Mouse (Mus musculus): Measurements from ENCODE around the gene Gstp1. TPM values are rescaled to one million over a fixed set of nuclear protein-coding genes. Genes with fewer than 3 reads are reported as not detected.

Gene Gstp1
- polyA plus RNA-seq, 1 experiment from 2014 or later, result 468 TPM

- no peak for ATAC-seq (ENCODE audit: insufficient read depth)
- no peak overlapping the region for H3K9ac ChIP-seq
- no peak for TF ChIP-seq CTCF (IDR thresholded peaks at IDR 0.05; ENCODE audit: low read depth)
Observed at GRCm38 (mm10) chr19:4036327-4037045, 1.3 kb downstream of the Gstp1 start.

GRCm38 (mm10) chr19:4033742-4034141 lies 4.0 kb downstream of the Gstp1 start:
- no peak overlapping the region for H3K27ac ChIP-seq (ENCODE audit: low read depth)
- H3K4me3 ChIP-seq (ENCODE audit: low read depth, low read length), result no peak overlapping the region
- WGBS, result 56% methylated on average over 5 of the region's 5 CpGs
- TF ChIP-seq CTCF (IDR thresholded peaks at IDR 0.05; ENCODE audit: low read depth), result no peak
- no peaks in the 10 kb centered on the region for H3K9me3 ChIP-seq (ENCODE audit: low read depth, low read length)
- H3K36me3 ChIP-seq (ENCODE audit: insufficient read depth), result 0 out of 2 replicates have a peak, but pooled peaks cover 6% of the 10 kb centered on the region
- no peak for ATAC-seq (ENCODE audit: insufficient read depth)
- no peak overlapping the region for H3K9ac ChIP-seq
- no peaks in the 10 kb centered on the region for H3K27me3 ChIP-seq (ENCODE audit: insufficient read depth, low read length)
- H3K4me1 ChIP-seq (ENCODE audit: insufficient read depth), result peaks cover 4% of the 10 kb centered on the region; the same call in 1 of the 2 replicates
- no peak overlapping the region for H3K4me2 ChIP-seq
- DNase-seq, result no peak

More at GRCm38 (mm10) chr19:4036327-4037045, 1.3 kb downstream of the Gstp1 start:
- Histone ChIP-seq H3K4me3 (ENCODE audit: low read depth, low read length) (no peak overlapping the region), H3K27me3 (ENCODE audit: insufficient read depth, low read length) (no peaks in the 10 kb centered on the region), H3K9me3 (ENCODE audit: low read depth, low read length) (no peaks in the 10 kb centered on the region), H3K4me1 (ENCODE audit: insufficient read depth) (peaks cover 4% of the 10 kb centered on the region; the same call in 1 of the 2 replicates), H3K4me2 (peak overlapping the region; percentile 19), H3K36me3 (ENCODE audit: insufficient read depth) (0 out of 2 replicates have a peak, but pooled peaks cover 6% of the 10 kb centered on the region), H3K27ac (ENCODE audit: low read depth) (no peak overlapping the region)
- no peak for DNase-seq
- WGBS, result 62% methylated on average over 12 of the region's 12 CpGs

- H3K4me2 ChIP-seq, result no peak overlapping the region
- peaks cover 3% of the 10 kb centered on the region; the same call in 1 of the 2 replicates for H3K4me1 ChIP-seq (ENCODE audit: insufficient read depth)
- 0 out of 2 replicates have a peak, but pooled peaks cover 6% of the 10 kb centered on the region for H3K36me3 ChIP-seq (ENCODE audit: insufficient read depth)
- no peak overlapping the region for H3K4me3 ChIP-seq (ENCODE audit: low read depth, low read length)
- H3K27me3 ChIP-seq (ENCODE audit: insufficient read depth, low read length), result no peaks in the 10 kb centered on the region
- H3K27ac ChIP-seq (ENCODE audit: low read depth), result no peak overlapping the region
- H3K9me3 ChIP-seq (ENCODE audit: low read depth, low read length), result no peaks in the 10 kb centered on the region
- no peak overlapping the region for H3K9ac ChIP-seq
- ATAC-seq (ENCODE audit: insufficient read depth), result no peak
- no peak for TF ChIP-seq CTCF (IDR thresholded peaks at IDR 0.05; ENCODE audit: low read depth)
- 50% methylated on average over 3 of the region's 3 CpGs for WGBS
- DNase-seq, result no peak
Observed at GRCm38 (mm10) chr19:4033298-4033697, 4.5 kb downstream of the Gstp1 start.

- Histone ChIP-seq H3K4me3 (ENCODE audit: low read depth, low read length) (no peak overlapping the region), H3K4me1 (ENCODE audit: insufficient read depth) (no peaks in the 10 kb centered on the region), H3K36me3 (ENCODE audit: insufficient read depth) (0 out of 2 replicates have a peak, but pooled peaks cover 6% of the 10 kb centered on the region), H3K27me3 (ENCODE audit: insufficient read depth, low read length) (no peaks in the 10 kb centered on the region), H3K9ac (no peak overlapping the region), H3K9me3 (ENCODE audit: low read depth, low read length) (no peaks in the 10 kb centered on the region), H3K27ac (ENCODE audit: low read depth) (no peak overlapping the region), H3K4me2 (no peak overlapping the region)
- ATAC-seq (ENCODE audit: insufficient read depth) (no peak), DNase-seq (no peak)
- WGBS, result 58% methylated on average over 7 of the region's 7 CpGs
- TF ChIP-seq CTCF (IDR thresholded peaks at IDR 0.05; ENCODE audit: low read depth), result no peak
Observed at GRCm38 (mm10) chr19:4032668-4033067, 5.1 kb downstream of the Gstp1 start.

- Histone ChIP-seq H3K4me3 (ENCODE audit: low read depth, low read length) (no peak overlapping the region), H3K9ac (no peak overlapping the region), H3K4me2 (no peak overlapping the region), H3K27ac (ENCODE audit: low read depth) (no peak overlapping the region), H3K27me3 (ENCODE audit: insufficient read depth, low read length) (no peaks in the 10 kb centered on the region), H3K36me3 (ENCODE audit: insufficient read depth) (no peaks in the 10 kb centered on the region), H3K9me3 (ENCODE audit: low read depth, low read length) (no peaks in the 10 kb centered on the region), H3K4me1 (ENCODE audit: insufficient read depth) (no peaks in the 10 kb centered on the region)
- ATAC-seq (ENCODE audit: insufficient read depth) (no peak), DNase-seq (no peak)
- no peak for TF ChIP-seq CTCF (IDR thresholded peaks at IDR 0.05; ENCODE audit: low read depth)
Observed at GRCm38 (mm10) chr19:4027576-4027975, 10.2 kb downstream of the Gstp1 start.

GRCm38 (mm10) chr19:4023185-4023584 lies 14.6 kb downstream of the Gstp1 start:
- no peaks in the 10 kb centered on the region for H3K9me3 ChIP-seq (ENCODE audit: low read depth, low read length)
- TF ChIP-seq CTCF (IDR thresholded peaks at IDR 0.05; ENCODE audit: low read depth), result no peak
- no peaks in the 10 kb centered on the region for H3K36me3 ChIP-seq (ENCODE audit: insufficient read depth)
- no peak overlapping the region for H3K9ac ChIP-seq
- DNase-seq, result no peak
- H3K4me3 ChIP-seq (ENCODE audit: low read depth, low read length), result no peak overlapping the region
- no peaks in the 10 kb centered on the region for H3K27me3 ChIP-seq (ENCODE audit: insufficient read depth, low read length)
- 55% methylated on average over 7 of the region's 7 CpGs for WGBS
- ATAC-seq (ENCODE audit: insufficient read depth), result no peak
- H3K27ac ChIP-seq (ENCODE audit: low read depth), result no peak overlapping the region
- no peaks in the 10 kb centered on the region for H3K4me1 ChIP-seq (ENCODE audit: insufficient read depth)
- H3K4me2 ChIP-seq, result no peak overlapping the region

- no peaks in the 10 kb centered on the region for H3K9me3 ChIP-seq (ENCODE audit: low read depth, low read length)
- 0 out of 2 replicates have a peak overlapping the region, but pooled peaks have one; percentile 21 for H3K27ac ChIP-seq (ENCODE audit: low read depth)
- H3K9ac ChIP-seq, result no peak overlapping the region
- ATAC-seq (ENCODE audit: insufficient read depth), result peak; percentile 89
- WGBS, result 23% methylated on average over 18 of the region's 18 CpGs
- no peak overlapping the region for H3K4me2 ChIP-seq
- no peaks in the 10 kb centered on the region for H3K27me3 ChIP-seq (ENCODE audit: insufficient read depth, low read length)
- TF ChIP-seq CTCF (IDR thresholded peaks at IDR 0.05; ENCODE audit: low read depth), result peak; percentile 81
- no peak overlapping the region for H3K4me3 ChIP-seq (ENCODE audit: low read depth, low read length)
- no peaks in the 10 kb centered on the region for H3K36me3 ChIP-seq (ENCODE audit: insufficient read depth)
- peak; percentile 96 for DNase-seq
- no peaks in the 10 kb centered on the region for H3K4me1 ChIP-seq (ENCODE audit: insufficient read depth)
Observed at GRCm38 (mm10) chr19:4018743-4019583, 18.8 kb downstream of the Gstp1 start.
